Mouse (Mus musculus) E14TG2a.4 (cell line): ENCODE measurements around the gene Olfr373.

Source experiments
- H3K27me3 ChIP-seq: 2 replicates; pipeline ENCODE4 v1.6.1; 2014; ENCODE audit warnings: low read length, control low read depth; ENCODE audit not compliant: insufficient read depth
- H3K36me3 ChIP-seq: 2 replicates; pipeline ENCODE4 v1.6.1; 2014; ENCODE audit warnings: low read length, control low read depth; ENCODE audit not compliant: insufficient read depth
- H3K4me1 ChIP-seq: replicated peaks from 2 replicates; pipeline ENCODE4 v1.6.1; 2014; ENCODE audit warnings: low read depth, low read length, control low read depth
- H3K4me3 ChIP-seq: replicated peaks from 2 replicates; pipeline ENCODE4 v1.5.1; 2014; ENCODE audit warnings: mild to moderate bottlenecking, low read length
- H3K9me3 ChIP-seq: 2 replicates; pipeline ENCODE4 v1.6.1; 2014; ENCODE audit warnings: low read length, control low read depth
- CTCF ChIP-seq: conservative IDR thresholded peaks from 2 replicates; pipeline ENCODE4 v1.5.1; 2014; ENCODE audit warnings: low read length
- NANOG ChIP-seq: IDR thresholded peaks from 2 replicates; pipeline ENCODE4 v1.6.1; 2014; ENCODE audit warnings: borderline replicate concordance, low read length, mixed read lengths
- POU5F1 ChIP-seq: IDR thresholded peaks from 2 replicates; pipeline ENCODE4 v1.6.1; 2014; ENCODE audit warnings: low read length, borderline replicate concordance

Gene Olfr373

GRCm38 (mm10) chr8:72137431-72137830, 54.5 kb downstream of the Olfr373 start:
- TF ChIP-seq CTCF (no peak), NANOG (no peak), POU5F1 (no peak)

GRCm38 (mm10) chr8:72138456-72138855, 55.5 kb downstream of the Olfr373 start:
- TF ChIP-seq NANOG, result no peak
- TF ChIP-seq POU5F1, result no peak
- TF ChIP-seq CTCF, result no peak
- H3K4me3 ChIP-seq, result no peak overlapping the region

More at GRCm38 (mm10) chr8:72137431-72137830, 54.5 kb downstream of the Olfr373 start:
- Histone ChIP-seq H3K27me3 (peaks cover 9% of the 10 kb centered on the region), H3K9me3 (no peaks in the 10 kb centered on the region), H3K4me3 (no peak overlapping the region), H3K36me3 (peaks cover 42% of the 10 kb centered on the region), H3K4me1 (peaks cover 38% of the 10 kb centered on the region)

GRCm38 (mm10) chr8:72143256-72143824, 60.4 kb downstream of the Olfr373 start:
- no peak overlapping the region for H3K4me3 ChIP-seq
- no peak for TF ChIP-seq NANOG
- TF ChIP-seq POU5F1, result no peak
- TF ChIP-seq CTCF, result no peak
- peaks cover 97% of the 10 kb centered on the region for H3K36me3 ChIP-seq
- no peaks in the 10 kb centered on the region for H3K9me3 ChIP-seq
- no peaks in the 10 kb centered on the region for H3K27me3 ChIP-seq
- H3K4me1 ChIP-seq, result peaks cover 46% of the 10 kb centered on the region

More at GRCm38 (mm10) chr8:72138456-72138855, 55.5 kb downstream of the Olfr373 start:
- Histone ChIP-seq H3K9me3 (no peaks in the 10 kb centered on the region), H3K36me3 (peaks cover 52% of the 10 kb centered on the region), H3K27me3 (peaks cover 9% of the 10 kb centered on the region), H3K4me1 (peaks cover 45% of the 10 kb centered on the region)

GRCm38 (mm10) chr8:72144345-72144975, 61.5 kb downstream of the Olfr373 start:
- Histone ChIP-seq H3K4me3 (no peak overlapping the region), H3K27me3 (no peaks in the 10 kb centered on the region), H3K4me1 (peaks cover 50% of the 10 kb centered on the region), H3K36me3 (peaks cover 94% of the 10 kb centered on the region), H3K9me3 (no peaks in the 10 kb centered on the region)
- no peak for TF ChIP-seq NANOG
- no peak for TF ChIP-seq POU5F1
- no peak for TF ChIP-seq CTCF

- H3K9me3 ChIP-seq, result no peaks in the 10 kb centered on the region
- peaks cover 57% of the 10 kb centered on the region for H3K4me1 ChIP-seq
- H3K4me3 ChIP-seq, result no peak overlapping the region
- H3K36me3 ChIP-seq, result peaks cover 94% of the 10 kb centered on the region
- TF ChIP-seq CTCF (no peak), NANOG (no peak), POU5F1 (no peak)
- no peaks in the 10 kb centered on the region for H3K27me3 ChIP-seq
Observed at GRCm38 (mm10) chr8:72145511-72145910, 62.5 kb downstream of the Olfr373 start.

DNA sequence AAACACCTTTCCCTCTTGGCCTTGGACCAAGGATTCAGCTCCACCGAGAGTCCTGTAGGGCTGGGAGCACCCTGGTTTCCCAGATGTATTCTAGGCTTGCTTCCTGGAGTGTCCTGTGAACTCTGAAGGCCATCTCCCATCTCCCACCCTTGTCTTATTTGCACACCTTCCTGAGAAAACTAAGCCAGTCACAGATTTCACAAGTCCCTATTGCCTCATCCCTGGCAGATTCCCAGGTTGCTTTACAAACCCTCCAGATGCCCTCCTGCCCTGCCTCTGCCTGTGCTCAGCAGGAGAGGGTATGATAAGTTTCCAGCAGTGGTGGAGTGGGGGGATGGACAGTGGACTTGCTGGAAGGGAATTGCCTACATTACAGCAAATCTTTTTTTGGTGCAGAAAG, 63.1 kb downstream of the Olfr373 start:
- no peaks in the 10 kb centered on the region for H3K9me3 ChIP-seq
- H3K27me3 ChIP-seq, result no peaks in the 10 kb centered on the region
- H3K4me1 ChIP-seq, result peaks cover 57% of the 10 kb centered on the region
- peaks cover 92% of the 10 kb centered on the region for H3K36me3 ChIP-seq
- TF ChIP-seq NANOG, result no peak
- no peak for TF ChIP-seq CTCF
- TF ChIP-seq POU5F1, result no peak
- H3K4me3 ChIP-seq, result no peak overlapping the region

DNA sequence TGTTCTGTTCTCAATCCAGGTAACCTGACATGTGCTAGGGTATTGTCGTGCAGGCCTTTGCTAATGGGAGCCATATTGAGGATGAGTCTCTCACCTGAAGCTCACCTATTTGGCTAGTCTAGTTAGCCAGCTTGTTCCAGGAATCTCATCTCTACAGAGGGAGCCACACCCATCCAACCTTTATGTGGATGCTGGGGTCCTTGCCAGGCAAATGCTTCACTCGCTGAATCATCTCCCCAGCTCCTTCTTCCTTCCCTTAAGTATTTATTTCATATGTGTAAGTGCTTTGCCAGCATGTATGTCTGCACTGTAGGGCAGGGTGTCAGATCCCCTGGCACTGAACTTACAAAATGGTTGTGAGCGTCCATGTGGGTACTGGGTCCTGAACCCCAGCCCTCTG, 63.6 kb downstream of the Olfr373 start:
- TF ChIP-seq POU5F1 (no peak), CTCF (no peak), NANOG (no peak)
- H3K36me3 ChIP-seq, result peaks cover 92% of the 10 kb centered on the region

GRCm38 (mm10) chr8:72147266-72147665, 64.3 kb downstream of the Olfr373 start:
- no peaks in the 10 kb centered on the region for H3K27me3 ChIP-seq
- TF ChIP-seq POU5F1 (no peak), NANOG (no peak), CTCF (no peak)
- peaks cover 92% of the 10 kb centered on the region for H3K36me3 ChIP-seq
- H3K4me1 ChIP-seq, result peaks cover 56% of the 10 kb centered on the region
- H3K9me3 ChIP-seq, result no peaks in the 10 kb centered on the region
- no peak overlapping the region for H3K4me3 ChIP-seq

More for the DNA sequence above, 63.6 kb downstream of the Olfr373 start:
- peaks cover 57% of the 10 kb centered on the region for H3K4me1 ChIP-seq
- no peaks in the 10 kb centered on the region for H3K27me3 ChIP-seq
- no peak overlapping the region for H3K4me3 ChIP-seq
- H3K9me3 ChIP-seq, result no peaks in the 10 kb centered on the region

DNA sequence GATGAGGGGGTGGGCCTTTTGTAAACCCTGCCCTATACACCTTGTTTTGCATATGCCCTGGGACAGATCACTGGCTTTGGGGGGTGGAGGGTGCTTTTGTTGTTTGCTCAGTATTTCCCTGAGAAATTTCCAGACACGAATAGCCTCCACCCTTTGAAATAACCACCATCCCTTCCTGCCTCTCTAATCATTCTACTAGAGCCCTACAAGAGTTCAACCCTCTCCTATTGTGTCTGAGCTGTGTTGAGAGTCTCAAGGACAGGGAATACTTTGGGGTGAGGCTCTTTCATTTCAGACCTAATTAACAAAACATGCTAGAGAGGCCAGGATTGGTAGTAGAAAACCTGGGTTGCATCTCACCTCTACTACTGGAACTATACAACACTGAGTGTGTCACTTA, 66.1 kb downstream of the Olfr373 start:
- Histone ChIP-seq H3K4me3 (no peak overlapping the region), H3K4me1 (peaks cover 55% of the 10 kb centered on the region), H3K9me3 (no peaks in the 10 kb centered on the region), H3K27me3 (no peaks in the 10 kb centered on the region), H3K36me3 (peaks cover 92% of the 10 kb centered on the region)
- TF ChIP-seq POU5F1 (no peak), CTCF (no peak), NANOG (no peak; the same call in 1 of the 2 replicates)
